Mouse (Mus musculus) ovary, postnatal 10 days (tissue): ENCODE measurements around the gene Nbea.
"Not testable (repeated sequence)": the region's sequence is repeated elsewhere in the genome, so short reads cannot be mapped to it uniquely, and the experiment has no call there.

Experiments used
- DNase-seq: peaks from one replicate; pipeline ENCODE4 v3.0.0; 2022; ENCODE audit warnings: low spot score

Gene Nbea

GRCm38 (mm10) chr3:56034596-56034995, 148.9 kb downstream of the Nbea start:
- DNase-seq: no peak

GRCm38 (mm10) chr3:56018494-56018893, 165.0 kb downstream of the Nbea start:
- no peak for DNase-seq

- no peak for DNase-seq
These were observed 172.4 kb downstream of the Nbea start for GRCm38 (mm10) chr3:56011132-56011531.

- no peak for DNase-seq
These were observed 175.5 kb downstream of the Nbea start for GRCm38 (mm10) chr3:56007991-56008390.

GRCm38 (mm10) chr3:56000259-56000658, 183.2 kb downstream of the Nbea start:
- DNase-seq: no peak

GRCm38 (mm10) chr3:55978361-55978760, 205.1 kb downstream of the Nbea start:
- no peak for DNase-seq

GRCm38 (mm10) chr3:55976986-55977385, 206.5 kb downstream of the Nbea start:
- DNase-seq: not testable (repeated sequence)

- no peak for DNase-seq
These were observed 217.8 kb downstream of the Nbea start for GRCm38 (mm10) chr3:55965723-55966156.

- DNase-seq: no peak
These were observed 220.5 kb downstream of the Nbea start for GRCm38 (mm10) chr3:55963032-55963431.

GRCm38 (mm10) chr3:55949994-55950393, 233.5 kb downstream of the Nbea start:
- DNase-seq: no peak

GRCm38 (mm10) chr3:55949148-55949547, 234.4 kb downstream of the Nbea start:
- DNase-seq: no peak

GRCm38 (mm10) chr3:55927343-55927742, 256.2 kb downstream of the Nbea start:
- DNase-seq: no peak

GRCm38 (mm10) chr3:55909290-55909689, 274.2 kb downstream of the Nbea start:
- DNase-seq: no peak

GRCm38 (mm10) chr3:55890574-55890973, 292.9 kb downstream of the Nbea start:
- DNase-seq: no peak

- no peak for DNase-seq
These were observed 294.3 kb downstream of the Nbea start for GRCm38 (mm10) chr3:55889227-55889626.

- no peak for DNase-seq
These were observed 295.7 kb downstream of the Nbea start for GRCm38 (mm10) chr3:55887829-55888210.

- DNase-seq: no peak
These were observed 296.2 kb downstream of the Nbea start for GRCm38 (mm10) chr3:55887193-55887828.

GRCm38 (mm10) chr3:55872944-55873924, 310.3 kb downstream of the Nbea start:
- DNase-seq: no peak

GRCm38 (mm10) chr3:55852488-55852887, 331.0 kb downstream of the Nbea start:
- DNase-seq: no peak

- DNase-seq: no peak
These were observed 336.4 kb downstream of the Nbea start for GRCm38 (mm10) chr3:55847115-55847514.

- no peak for DNase-seq
These were observed 346.3 kb downstream of the Nbea start for GRCm38 (mm10) chr3:55837188-55837587.

GRCm38 (mm10) chr3:55835207-55835606, 348.3 kb downstream of the Nbea start:
- DNase-seq: no peak

- no peak for DNase-seq
These were observed 353.3 kb downstream of the Nbea start for GRCm38 (mm10) chr3:55830226-55830625.
